Mouse (Mus musculus): ENCODE data around the gene Pde4b.

DNA sequence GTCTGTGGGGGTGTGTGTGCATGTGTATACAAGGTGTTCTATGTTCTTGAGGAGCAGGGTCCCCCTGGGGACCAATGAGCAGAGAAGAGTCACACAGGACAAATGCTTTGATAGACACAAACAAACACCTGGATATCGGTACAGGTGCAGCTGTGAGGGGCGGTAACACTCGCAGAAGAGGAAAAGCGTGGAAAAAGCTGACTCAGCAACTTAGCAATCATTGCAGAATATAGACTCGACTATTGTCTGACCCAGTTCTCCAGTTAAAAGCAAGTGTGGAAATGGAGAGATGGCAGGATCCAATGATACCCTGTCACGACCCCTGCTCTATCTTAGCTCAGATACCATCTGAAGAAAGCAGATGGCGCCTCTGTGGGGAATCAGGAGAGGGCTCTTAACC is 391.5 kb downstream of the Pde4b start:
- TF ChIP-seq CTCF (IDR thresholded peaks at IDR 0.05) (no peak), EP300 (IDR thresholded peaks at IDR 0.05) (no peak)

All from lung, postnatal 0 days (tissue).